8 mouse cellular contexts compared by ENCODE assay signal in genomic region chr1:156939251-156940141, GRCm38 (mm10). TPM values are rescaled to one million over a fixed set of nuclear protein-coding genes. Genes with fewer than 3 reads are reported as not detected.
DNase-seq lines count a peak whose midpoint lies in the region; ATAC-seq and TF ChIP-seq lines count a peak whose summit lies in the region.

Ralgps2 (minus strand) TSS chr1:156939626.

- DNase-seq in CD4-positive helper T cell, adult 2 months (ENCODE audit: low read depth, low spot score) = peak; percentile 82
- peak; percentile 77 to 86 for DNase-seq in adrenal gland, postnatal 36 days
- DNase-seq in embryonic facial prominence, embryonic 14.5 days (ENCODE audit: low spot score) = peak; percentile 85
- peak; percentile 68 to 85 for DNase-seq in kidney, postnatal 25 days
- peak; percentile 82 for DNase-seq in neural tube, embryonic 11.5 days (ENCODE audit: low spot score)
- peak; percentile 70 for DNase-seq in stomach, postnatal 0 days (ENCODE audit: low spot score)

- H3K4me3 ChIP-seq in embryonic facial prominence, embryonic 14.5 days (ENCODE audit: low read depth, low read length) = peak within 1 kb of the TSS; percentile 94
- peak within 1 kb of the TSS; percentile 98 for H3K4me3 ChIP-seq in heart, embryonic 16.5 days (ENCODE audit: low read length)
- peak within 1 kb of the TSS; percentile 81 for H3K4me3 ChIP-seq in liver, embryonic 15.5 days (replicated peaks)
- H3K4me3 ChIP-seq in neural tube, embryonic 11.5 days (ENCODE audit: low read depth, low read length) = peak within 1 kb of the TSS; percentile 93
- H3K4me3 ChIP-seq in stomach, postnatal 0 days (ENCODE audit: low read depth, low read length) = peak within 1 kb of the TSS; percentile 88

- H3K27ac ChIP-seq in embryonic facial prominence, embryonic 14.5 days (replicated peaks; ENCODE audit: low read depth, low read length) = peak within 1 kb of the TSS; percentile 93
- H3K27ac ChIP-seq in heart, embryonic 16.5 days (ENCODE audit: low read length) = peak within 1 kb of the TSS; percentile 93
- peak within 1 kb of the TSS; percentile 84 for H3K27ac ChIP-seq in liver, embryonic 15.5 days (replicated peaks)
- peak within 1 kb of the TSS; percentile 97 for H3K27ac ChIP-seq in neural tube, embryonic 11.5 days (ENCODE audit: low read depth, low read length)
- peak within 1 kb of the TSS; percentile 92 for H3K27ac ChIP-seq in stomach, postnatal 0 days (replicated peaks)

- peak within 1 kb of the TSS; percentile 91 for H3K4me2 ChIP-seq in embryonic facial prominence, embryonic 14.5 days (ENCODE audit: low read depth, low read length)
- peak within 1 kb of the TSS; percentile 91 for H3K4me2 ChIP-seq in heart, embryonic 16.5 days (ENCODE audit: low read depth, low read length)
- H3K4me2 ChIP-seq in liver, embryonic 15.5 days = peak within 1 kb of the TSS; percentile 99
- peak within 1 kb of the TSS; percentile 85 for H3K4me2 ChIP-seq in neural tube, embryonic 11.5 days (ENCODE audit: low read depth)
- peak within 1 kb of the TSS; percentile 90 for H3K4me2 ChIP-seq in stomach, postnatal 0 days (replicated peaks; ENCODE audit: low read depth)

- peak; percentile 90 for ATAC-seq in embryonic facial prominence, embryonic 14.5 days (ENCODE audit: low read depth)
- ATAC-seq in heart, embryonic 16.5 days (replicated peaks; ENCODE audit: extremely low read depth, insufficient read depth, low FRiP score) = peak; percentile 88
- peak; percentile 84 for ATAC-seq in liver, embryonic 15.5 days (ENCODE audit: insufficient read depth)
- peak; percentile 85 for ATAC-seq in neural tube, embryonic 11.5 days (ENCODE audit: insufficient read depth, low FRiP score, low TSS enrichment)
- ATAC-seq in stomach, postnatal 0 days (ENCODE audit: low FRiP score, low TSS enrichment) = peak; percentile 81

- H3K9ac ChIP-seq in embryonic facial prominence, embryonic 14.5 days (ENCODE audit: low read depth, low read length) = peak within 1 kb of the TSS; percentile 91
- H3K9ac ChIP-seq in heart, embryonic 16.5 days (ENCODE audit: low read length) = peak within 1 kb of the TSS; percentile 98
- H3K9ac ChIP-seq in liver, embryonic 15.5 days = peak within 1 kb of the TSS; percentile 76
- peak within 1 kb of the TSS; percentile 92 for H3K9ac ChIP-seq in neural tube, embryonic 11.5 days (ENCODE audit: low read length)
- peak within 1 kb of the TSS; percentile 88 for H3K9ac ChIP-seq in stomach, postnatal 0 days (ENCODE audit: low read length)

- no peaks in the 10 kb centered on the region for H3K27me3 ChIP-seq in embryonic facial prominence, embryonic 14.5 days (replicated peaks; ENCODE audit: control insufficient read depth, insufficient read depth, low read length)
- H3K27me3 ChIP-seq in heart, embryonic 16.5 days (ENCODE audit: control insufficient read depth, insufficient read depth, low read length) = no peaks in the 10 kb centered on the region
- H3K27me3 ChIP-seq in liver, embryonic 15.5 days = peaks cover 33% of the 10 kb centered on the region
- H3K27me3 ChIP-seq in neural tube, embryonic 11.5 days (ENCODE audit: control insufficient read depth, insufficient read depth, low read length) = no peaks in the 10 kb centered on the region
- H3K27me3 ChIP-seq in stomach, postnatal 0 days (ENCODE audit: control insufficient read depth, insufficient read depth, low read length) = no peaks in the 10 kb centered on the region

- no peak for TF ChIP-seq EP300 in stomach, postnatal 0 days (optimal IDR thresholded peaks at IDR 0.05)

- no peaks in the 10 kb centered on the region for H3K36me3 ChIP-seq in embryonic facial prominence, embryonic 14.5 days (ENCODE audit: control insufficient read depth, insufficient read depth, low read length)
- H3K36me3 ChIP-seq in heart, embryonic 16.5 days (ENCODE audit: control insufficient read depth, insufficient read depth) = no peaks in the 10 kb centered on the region
- H3K36me3 ChIP-seq in liver, embryonic 15.5 days (replicated peaks) = no peaks in the 10 kb centered on the region
- H3K36me3 ChIP-seq in neural tube, embryonic 11.5 days (ENCODE audit: control insufficient read depth, insufficient read depth, low read length) = no peaks in the 10 kb centered on the region
- H3K36me3 ChIP-seq in stomach, postnatal 0 days (ENCODE audit: control insufficient read depth, insufficient read depth, low read length) = no peaks in the 10 kb centered on the region

- H3K4me1 ChIP-seq in embryonic facial prominence, embryonic 14.5 days (ENCODE audit: control insufficient read depth, insufficient read depth, low read length) = no peaks in the 10 kb centered on the region
- H3K4me1 ChIP-seq in heart, embryonic 16.5 days (ENCODE audit: control insufficient read depth, insufficient read depth, low read length) = peaks cover 7% of the 10 kb centered on the region
- H3K4me1 ChIP-seq in liver, embryonic 15.5 days (replicated peaks) = peaks cover 35% of the 10 kb centered on the region
- H3K4me1 ChIP-seq in neural tube, embryonic 11.5 days (ENCODE audit: control insufficient read depth, insufficient read depth, low read length) = peaks cover 11% of the 10 kb centered on the region; the same call in 1 of the 2 replicates
- H3K4me1 ChIP-seq in stomach, postnatal 0 days (replicated peaks; ENCODE audit: control insufficient read depth, insufficient read depth) = no peaks in the 10 kb centered on the region

- 1% methylated on average over 42 of the region's 124 CpGs for WGBS in embryonic facial prominence, embryonic 14.5 days
- WGBS in heart, embryonic 16.5 days = under 1% methylated on average over 82 of the region's 124 CpGs
- WGBS in liver, embryonic 15.5 days (ENCODE audit: insufficient replicate concordance) = under 1% methylated on average over 122 of the region's 124 CpGs
- WGBS in neural tube, embryonic 11.5 days = under 1% methylated on average over 60 of the region's 124 CpGs
- under 1% methylated on average over 80 of the region's 124 CpGs for WGBS in stomach, postnatal 0 days

- no peak for TF ChIP-seq CTCF in stomach, postnatal 0 days (IDR thresholded peaks at IDR 0.05; ENCODE audit: low read depth)

- no peaks in the 10 kb centered on the region for H3K9me3 ChIP-seq in embryonic facial prominence, embryonic 14.5 days (ENCODE audit: control insufficient read depth, low read length)
- H3K9me3 ChIP-seq in heart, embryonic 16.5 days (replicated peaks; ENCODE audit: control insufficient read depth, low read length) = no peaks in the 10 kb centered on the region
- H3K9me3 ChIP-seq in liver, embryonic 15.5 days (replicated peaks) = no peaks in the 10 kb centered on the region
- no peaks in the 10 kb centered on the region for H3K9me3 ChIP-seq in neural tube, embryonic 11.5 days (ENCODE audit: control insufficient read depth, low read length)
- H3K9me3 ChIP-seq in stomach, postnatal 0 days (ENCODE audit: control insufficient read depth, low read length) = no peaks in the 10 kb centered on the region

RNA-seq across cellular contexts. Expression of gene Ralgps2, which starts in this region (rescaled TPM):
- total RNA-seq in adrenal gland, postnatal 36 days (2021) = 10 to 100 TPM; 18.2 to 23.5 TPM
- 69.6 and 79.1 TPM in 2 replicates for polyA plus RNA-seq in embryonic facial prominence, embryonic 14.5 days (2014; fragmentation: Nextera tagmentation; extraction: Ambion mirVana)
- 58.2 and 58.4 TPM in 2 replicates for polyA plus RNA-seq in heart, embryonic 16.5 days (2015; fragmentation: Nextera tagmentation; extraction: Ambion mirVana)
- polyA plus RNA-seq in liver, embryonic 15.5 days (2015; fragmentation: Nextera tagmentation; extraction: Ambion mirVana) = 12.1 and 14.7 TPM in 2 replicates
- 93.3 and 95.7 TPM in 2 replicates for polyA plus RNA-seq in neural tube, embryonic 11.5 days (2014; fragmentation: Nextera tagmentation; extraction: Ambion mirVana)
- 38.7 and 41.3 TPM in 2 replicates for polyA plus RNA-seq in stomach, postnatal 0 days (2015; fragmentation: Nextera tagmentation; extraction: Ambion mirVana)

Comparison
In these comparisons a context has a peak if more than half of its experiments do, and no peak if none do; other contexts are left out.
1. Peak in every context shown above with its lines: DNase-seq, ATAC-seq, H3K4me3 ChIP-seq and H3K27ac ChIP-seq.